Mouse (Mus musculus) C2C12 (cell line): ENCODE results near the gene Kcnk2.

Experiments
- CTCF ChIP-seq: IDR thresholded peaks from one replicate; pipeline ENCODE4 v1.5.1; 2011; ENCODE audit not compliant: control insufficient read depth, insufficient read depth, insufficient read length
- MAX ChIP-seq: IDR thresholded peaks from one replicate; pipeline ENCODE4 v1.6.1; 2011; ENCODE audit warnings: mild to moderate bottlenecking, control low read depth

DNA sequence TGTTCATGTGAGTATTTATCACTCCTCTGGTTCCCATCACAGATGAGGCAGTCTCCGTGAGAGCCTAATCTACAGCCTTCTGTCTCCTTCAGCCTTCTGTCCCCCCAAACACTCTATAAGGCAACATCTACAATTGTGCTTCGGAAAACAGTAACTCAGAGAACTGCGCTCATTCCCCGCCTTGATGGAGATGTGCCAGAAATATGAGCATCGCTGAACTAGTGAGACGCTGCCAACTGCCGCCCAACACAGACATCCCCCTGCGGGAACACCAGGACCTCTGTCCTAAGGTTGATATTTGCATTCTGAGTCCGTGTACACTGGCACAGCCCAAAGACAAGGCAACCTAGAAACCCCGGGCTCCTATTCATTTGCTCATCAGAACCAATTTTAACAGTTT, 183.0 kb downstream of the Kcnk2 start:
- TF ChIP-seq CTCF (no peak), MAX (no peak)
